Mouse (Mus musculus): ENCODE data around the gene Crhr1.

The Crhr1 gene

DNA sequence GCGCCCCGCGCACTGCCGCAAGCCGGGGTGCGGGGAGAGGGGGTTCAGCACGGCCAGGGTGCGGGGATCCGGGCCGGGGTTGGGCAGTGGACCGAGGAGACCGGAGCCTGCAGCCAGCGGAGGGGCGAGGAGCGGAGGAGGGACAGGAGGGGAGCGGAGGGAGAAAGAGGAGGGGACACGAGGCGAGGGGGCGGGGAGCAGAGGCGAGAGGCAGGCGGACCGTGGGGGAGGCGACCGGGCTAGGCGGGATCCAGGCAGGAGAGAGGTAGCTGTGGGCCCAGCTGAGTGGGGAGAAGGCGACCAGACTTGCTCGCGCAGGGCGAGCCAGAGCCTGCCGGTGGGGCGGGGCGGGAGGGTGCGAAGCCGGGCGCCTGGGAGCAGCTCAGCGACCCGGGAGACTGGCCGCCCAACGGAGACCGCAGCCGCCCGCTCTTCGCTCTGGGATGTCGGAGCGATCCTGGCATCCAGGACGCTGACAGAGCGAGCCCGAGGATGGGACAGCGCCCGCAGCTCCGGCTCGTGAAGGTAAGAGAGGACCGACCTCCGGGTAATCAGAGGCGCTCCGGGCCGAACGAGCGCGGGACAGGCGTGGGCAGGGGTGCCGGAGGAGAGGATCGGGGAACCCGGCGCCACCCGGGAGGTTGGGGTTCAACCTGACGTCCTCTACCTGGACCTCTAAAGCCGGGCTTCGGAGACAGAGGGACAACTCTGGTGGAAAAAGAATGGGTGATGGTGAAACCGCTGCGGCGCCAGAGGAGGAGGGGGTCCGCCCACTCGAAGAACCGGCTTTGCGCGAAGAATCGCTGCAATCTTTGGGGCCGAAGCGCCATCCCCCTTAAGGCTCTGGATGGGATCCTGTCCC, at the start of gene Crhr1:
Gene Crhr1, plus strand, starts transcription at position 276 of the 862 bp plus-strand sequence.
- DNase-seq (ENCODE audit: low spot score): no peak

DNA sequence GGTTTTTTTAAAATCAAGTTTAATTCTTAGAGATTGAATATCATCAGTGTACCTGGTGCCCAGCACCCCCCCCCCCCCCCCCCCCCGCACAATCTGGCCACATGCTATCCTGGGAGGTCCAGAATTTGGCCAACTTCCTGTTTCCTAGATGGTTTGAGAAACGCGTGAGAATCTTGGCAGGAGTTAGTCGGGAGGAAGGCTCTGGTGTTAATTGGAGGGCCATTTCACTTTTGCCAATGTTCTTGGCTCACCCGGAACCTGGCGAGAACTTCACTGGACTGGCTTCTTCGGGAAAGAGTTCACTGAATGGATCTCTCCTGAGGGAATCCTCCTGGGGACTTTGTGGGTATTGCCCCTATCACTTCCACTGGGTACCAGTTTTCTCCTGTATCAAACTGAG, 49.4 kb upstream of the Crhr1 start:
- DNase-seq (ENCODE audit: low spot score): no peak

DNA sequence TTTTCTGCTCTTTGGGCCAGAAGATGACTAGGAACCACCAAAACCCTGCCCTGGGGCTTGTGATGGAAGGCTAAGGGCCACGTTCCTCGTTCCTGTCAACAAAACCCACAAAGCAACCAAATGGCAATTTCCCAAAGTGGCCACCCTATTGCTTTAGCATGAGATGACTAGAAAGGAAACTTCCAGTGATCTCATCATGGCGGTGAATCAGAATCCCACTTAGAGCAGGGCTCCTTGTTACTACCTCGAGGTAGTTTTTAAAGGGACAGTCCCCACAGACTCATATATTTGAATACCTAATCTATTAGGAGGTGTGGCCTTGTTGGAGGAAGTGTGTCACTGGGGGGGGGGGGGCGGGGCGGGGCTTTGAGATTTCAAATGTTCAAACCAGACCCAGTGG, 48.9 kb upstream of the Crhr1 start:
- DNase-seq (ENCODE audit: low spot score): no peak

DNA sequence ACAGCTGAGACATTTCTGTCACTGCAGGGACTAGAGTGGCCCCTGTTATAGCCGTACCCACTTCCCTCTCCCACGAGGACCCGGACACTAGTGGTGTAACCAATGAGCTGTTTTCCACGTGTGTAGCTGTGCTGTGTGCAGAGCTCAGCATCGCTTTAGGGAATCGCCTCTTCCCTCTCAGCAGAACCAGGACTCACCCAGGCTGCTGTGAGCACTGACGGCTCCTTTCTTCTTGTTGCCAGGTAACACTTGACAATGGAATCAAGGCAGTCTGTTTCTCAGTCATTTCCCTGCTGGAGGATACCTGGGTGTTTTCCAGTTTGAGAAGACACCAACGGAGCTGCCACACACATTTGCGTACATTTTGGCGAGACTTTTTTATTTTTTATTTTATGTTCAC, 44.1 kb upstream of the Crhr1 start:
- DNase-seq (ENCODE audit: low spot score): no peak

DNA sequence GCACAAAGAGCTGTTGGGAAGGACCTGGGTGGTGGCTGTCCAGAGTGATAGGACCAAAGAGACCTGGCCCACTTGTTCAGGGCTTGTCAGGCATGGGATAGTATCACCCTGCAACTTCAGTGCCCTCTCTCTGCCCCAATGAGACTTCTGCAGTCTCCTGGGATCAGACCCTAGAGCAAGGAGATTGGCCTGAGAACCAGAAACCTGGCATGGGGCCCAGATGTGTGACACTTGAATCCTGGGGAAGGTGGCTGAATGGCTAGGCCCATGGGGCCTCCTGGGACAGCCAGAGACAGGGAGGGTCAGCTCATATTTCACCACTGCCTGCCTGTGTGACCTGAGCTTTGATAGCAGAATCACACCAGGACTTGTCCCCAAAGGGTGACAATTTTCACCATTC, 41.9 kb upstream of the Crhr1 start:
- no peak for DNase-seq (ENCODE audit: low spot score)

DNA sequence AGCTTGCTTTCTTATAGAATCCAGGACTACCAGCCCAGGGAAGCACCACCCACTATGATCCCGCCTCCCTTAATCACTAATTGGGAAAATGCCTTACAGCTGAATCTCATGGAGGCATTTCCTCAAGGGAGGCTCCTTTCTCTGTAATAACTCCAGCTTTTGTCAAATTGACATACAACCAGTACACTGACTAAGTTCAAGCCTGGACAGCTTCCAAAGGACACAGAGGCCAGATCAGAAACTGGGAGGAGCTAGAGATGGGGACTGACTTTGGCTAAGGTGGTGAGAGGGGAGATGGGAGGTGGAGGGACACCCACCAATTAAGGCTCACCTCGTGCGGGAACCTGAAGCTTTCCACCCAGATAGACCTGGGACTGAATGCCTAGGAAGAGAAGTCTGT, 37.5 kb upstream of the Crhr1 start:
- DNase-seq (ENCODE audit: low spot score): no peak

DNA sequence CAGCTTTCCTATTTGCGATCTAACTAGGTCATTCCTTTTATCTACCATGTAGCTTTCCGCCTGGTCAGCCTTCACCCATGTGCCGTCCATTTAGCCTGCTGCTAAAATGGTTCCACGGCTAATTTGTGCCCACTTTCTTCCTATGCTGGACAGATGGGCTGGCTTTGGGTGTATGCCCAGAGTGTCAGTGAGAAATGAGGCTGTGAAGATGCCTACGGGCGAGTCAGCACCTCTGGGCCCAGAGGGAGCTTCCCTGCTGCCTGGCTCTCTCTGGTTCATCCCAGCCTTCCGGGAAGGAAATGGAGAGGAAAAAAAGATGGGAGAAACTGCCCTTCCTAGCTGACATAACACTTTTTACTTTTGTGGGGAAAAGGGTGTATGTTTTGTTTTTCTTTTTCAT, 36.1 kb upstream of the Crhr1 start:
- DNase-seq (ENCODE audit: low spot score): no peak

DNA sequence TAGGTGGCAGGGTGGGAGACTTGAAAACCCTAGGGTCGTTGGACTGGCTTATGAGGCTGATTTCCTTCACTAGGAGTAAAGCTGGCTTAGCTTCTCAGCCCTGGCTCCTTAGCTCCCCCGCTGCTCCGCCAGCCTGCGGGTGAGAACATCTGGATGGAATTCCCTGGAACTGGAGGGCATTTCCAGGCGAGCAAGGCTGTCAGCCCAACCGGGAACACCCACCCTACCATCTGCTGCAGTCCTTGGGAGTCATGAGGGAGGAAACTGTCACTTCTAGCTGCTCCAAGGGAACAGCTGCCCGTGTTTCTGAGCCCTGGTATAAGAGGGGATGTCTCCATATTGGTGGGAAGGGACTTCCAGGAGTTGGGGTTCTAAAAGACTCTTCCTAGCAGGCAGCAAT, 33.1 kb upstream of the Crhr1 start:
- DNase-seq (ENCODE audit: low spot score): peak; percentile 38

DNA sequence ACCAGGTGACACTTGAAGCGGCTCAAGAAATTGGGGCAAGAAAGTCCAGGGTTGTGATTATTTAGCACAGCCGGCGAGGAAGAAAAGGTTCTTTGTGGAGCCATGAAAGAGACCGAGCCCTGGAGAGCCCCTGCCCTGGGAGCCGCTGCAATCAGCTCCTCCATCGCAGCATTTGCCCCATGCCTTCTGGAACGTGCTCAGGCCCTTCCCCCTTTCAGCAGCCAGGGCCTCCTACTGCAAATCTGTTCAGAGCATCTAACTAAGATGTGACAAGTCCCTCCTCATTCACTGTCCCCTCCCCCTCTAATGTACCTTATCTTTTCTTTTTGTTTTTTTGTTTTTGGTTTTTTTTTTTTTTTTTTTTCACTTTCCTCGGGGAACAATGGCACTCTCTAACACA, 30.0 kb upstream of the Crhr1 start:
- no peak for DNase-seq (ENCODE audit: low spot score)

DNA sequence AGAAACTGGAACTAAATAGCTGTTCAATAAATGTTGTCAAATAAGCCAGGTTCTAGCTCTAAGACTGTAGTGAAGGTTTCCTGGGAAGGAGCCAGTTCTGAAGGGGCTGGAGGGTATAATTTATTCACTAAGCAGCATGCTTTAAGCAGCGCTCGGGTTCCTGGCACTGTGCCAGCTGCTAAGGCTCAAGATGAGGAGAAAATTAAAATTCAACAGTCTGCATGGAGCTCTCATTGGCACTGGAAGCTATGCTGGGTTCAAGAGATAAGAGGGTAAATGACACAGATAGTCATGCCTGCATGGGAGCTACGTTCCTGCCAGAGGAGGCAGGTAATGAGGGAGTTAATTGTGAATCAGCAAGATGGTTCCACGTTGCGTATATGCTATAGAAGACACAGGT, 26.3 kb upstream of the Crhr1 start:
- DNase-seq (ENCODE audit: low spot score): peak; percentile 21

DNA sequence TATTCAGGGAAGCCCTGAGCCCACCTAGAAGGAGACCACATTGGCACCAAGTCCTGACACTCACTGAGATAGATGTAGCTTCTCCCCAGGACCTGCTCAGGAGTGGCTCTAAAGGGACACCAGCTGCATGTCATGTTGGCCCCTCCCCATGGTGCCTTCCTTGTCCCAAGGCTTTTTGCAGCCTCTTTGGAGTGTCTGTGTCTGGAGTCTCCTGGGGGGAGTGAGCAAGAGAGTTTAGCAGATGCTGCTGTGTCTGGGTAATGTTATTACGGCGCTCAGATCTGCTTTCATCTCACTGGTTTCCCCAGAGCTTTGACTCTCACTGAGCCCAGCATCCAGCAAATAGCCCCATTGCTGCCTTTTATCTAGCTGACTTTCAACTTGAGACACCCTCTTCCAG, 25.7 kb upstream of the Crhr1 start:
- no peak for DNase-seq (ENCODE audit: low spot score)

DNA sequence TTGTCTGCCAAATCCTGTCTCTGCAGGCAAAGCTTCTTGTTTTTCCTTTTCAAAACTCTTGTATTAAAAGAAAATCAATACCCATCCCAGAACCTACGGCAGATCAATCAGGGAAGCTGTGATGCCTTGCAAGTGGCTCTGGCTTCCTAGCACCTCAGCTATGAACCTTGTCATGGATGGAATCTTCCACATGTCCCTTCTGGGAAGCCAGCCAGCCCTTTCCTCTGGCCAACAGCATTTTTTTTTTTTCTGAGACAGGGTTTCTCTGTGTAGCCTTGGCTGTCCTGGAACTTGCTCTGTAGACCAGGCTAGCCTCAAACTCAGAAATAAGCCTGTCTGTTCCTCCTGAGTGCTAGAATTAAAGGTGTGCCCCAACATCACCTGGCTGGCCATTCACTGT, 22.3 kb upstream of the Crhr1 start:
- no peak for DNase-seq (ENCODE audit: low spot score)

DNA sequence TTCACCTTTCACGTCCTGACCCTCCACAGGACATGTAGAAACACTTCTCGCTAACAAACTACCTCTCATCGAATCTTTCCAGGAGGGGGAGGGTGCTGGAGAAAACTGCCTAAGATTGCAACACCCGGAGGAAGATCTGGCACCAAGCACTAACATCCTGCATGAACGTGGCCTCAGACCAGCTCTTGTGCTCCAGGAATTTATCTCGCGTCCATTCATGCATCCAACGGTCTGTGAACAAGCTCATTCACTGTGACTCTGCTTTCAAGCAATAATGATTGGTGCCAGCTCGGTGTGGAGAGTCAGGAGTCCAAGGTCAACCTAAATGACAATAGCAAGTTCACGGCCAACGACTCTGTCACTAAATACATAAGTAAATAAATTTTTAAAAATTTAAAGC, 20.8 kb upstream of the Crhr1 start:
- DNase-seq (ENCODE audit: low spot score): no peak

DNA sequence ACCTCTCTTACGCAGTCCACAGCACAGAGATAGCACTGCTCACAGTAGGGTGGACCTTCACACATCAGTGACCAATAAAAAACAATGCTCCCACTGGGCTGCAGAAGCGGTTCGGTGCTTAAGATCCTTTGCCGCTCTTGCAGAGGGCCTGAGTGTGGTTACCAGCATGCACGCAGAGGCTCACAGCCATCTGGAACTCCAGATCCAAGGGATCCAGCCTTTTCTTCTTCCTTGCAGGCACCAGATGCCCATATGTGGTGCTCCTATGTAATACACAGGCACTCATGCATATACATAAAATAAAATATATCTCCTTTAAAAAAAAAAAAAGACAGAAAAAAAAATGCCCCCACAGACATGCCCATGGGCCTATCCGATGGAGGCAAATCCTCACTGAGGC, 19.0 kb upstream of the Crhr1 start:
- no peak for DNase-seq (ENCODE audit: low spot score)

DNA sequence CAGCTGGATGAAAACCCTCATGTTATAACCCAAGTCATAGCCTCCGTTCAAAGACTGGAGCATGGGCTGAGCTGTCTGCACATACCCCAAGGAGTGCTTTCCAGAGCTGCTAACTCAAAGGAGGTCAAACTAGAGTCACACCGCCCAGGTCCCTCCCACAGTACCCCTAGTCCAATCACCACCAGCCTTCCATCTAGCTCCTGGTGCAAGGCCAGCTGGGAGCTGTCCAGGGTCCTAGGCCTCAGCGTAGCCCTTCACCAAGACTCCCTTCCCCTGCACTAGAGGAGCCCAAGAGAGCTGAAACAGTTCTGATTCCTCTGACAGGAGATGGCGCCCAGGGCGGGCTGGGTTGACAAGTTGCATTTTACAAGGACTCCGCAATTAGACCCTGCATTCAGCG, 18.0 kb upstream of the Crhr1 start:
- no peak for DNase-seq (ENCODE audit: low spot score)

DNA sequence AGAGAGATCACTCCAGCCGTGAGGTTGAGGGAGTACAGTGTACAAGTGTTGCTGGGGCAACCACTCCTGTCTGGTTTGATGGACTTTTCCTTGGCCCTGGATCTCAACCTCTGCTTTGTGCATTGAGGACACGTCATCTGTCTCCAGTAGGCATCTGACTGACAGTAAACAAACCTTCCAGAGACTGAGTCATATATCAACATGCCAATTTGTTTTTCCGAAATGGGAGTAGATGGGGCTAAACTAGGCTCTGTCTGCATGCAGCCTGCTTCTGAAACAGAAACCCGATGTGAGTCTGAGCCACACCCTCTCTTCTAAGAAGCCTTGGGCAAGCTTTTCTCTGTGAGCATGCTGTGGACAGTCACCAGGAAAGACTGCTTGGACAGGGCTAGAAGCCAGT, 14.3 kb upstream of the Crhr1 start:
- no peak for DNase-seq (ENCODE audit: low spot score)

DNA sequence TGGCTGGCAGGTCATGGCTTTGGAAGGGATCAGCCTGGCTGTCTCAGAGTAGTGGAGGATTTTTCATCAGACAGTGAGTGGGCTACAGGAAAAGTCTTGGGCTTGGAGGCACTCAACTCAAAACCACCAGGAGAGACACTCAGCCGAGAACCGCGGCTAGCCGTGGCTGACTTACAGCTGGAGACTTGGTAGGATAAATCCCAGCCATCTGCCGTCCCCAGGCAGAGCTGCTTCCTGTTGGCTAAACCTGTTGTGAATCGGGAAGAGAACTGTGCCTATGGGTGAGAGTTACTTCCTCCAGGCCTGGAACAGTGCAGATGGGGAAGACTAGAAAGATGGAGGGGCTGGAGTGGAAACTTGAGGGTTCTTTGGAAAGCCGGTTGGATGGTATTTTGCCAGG, 9.7 kb upstream of the Crhr1 start:
- no peak for DNase-seq (ENCODE audit: low spot score)

DNA sequence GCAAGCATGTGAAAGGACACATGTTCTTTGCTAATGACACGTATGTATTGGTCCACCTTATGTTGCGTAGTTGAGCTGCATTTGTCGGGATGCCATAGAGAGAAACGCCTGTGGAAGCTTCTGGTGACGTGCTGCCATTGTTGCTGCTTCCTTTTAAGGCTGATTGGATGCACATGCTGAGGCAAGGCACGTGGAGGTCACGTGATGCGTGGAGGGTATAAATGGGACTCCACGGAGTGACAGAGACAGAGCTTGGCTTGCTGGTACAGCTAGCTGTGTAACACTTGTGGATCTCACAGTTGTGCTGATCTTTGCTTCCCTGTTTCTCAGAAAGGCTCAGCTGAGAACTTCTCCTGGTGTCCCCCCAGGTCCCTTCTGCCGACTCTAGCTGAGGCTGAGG, 9.2 kb upstream of the Crhr1 start:
- no peak for DNase-seq (ENCODE audit: low spot score)

DNA sequence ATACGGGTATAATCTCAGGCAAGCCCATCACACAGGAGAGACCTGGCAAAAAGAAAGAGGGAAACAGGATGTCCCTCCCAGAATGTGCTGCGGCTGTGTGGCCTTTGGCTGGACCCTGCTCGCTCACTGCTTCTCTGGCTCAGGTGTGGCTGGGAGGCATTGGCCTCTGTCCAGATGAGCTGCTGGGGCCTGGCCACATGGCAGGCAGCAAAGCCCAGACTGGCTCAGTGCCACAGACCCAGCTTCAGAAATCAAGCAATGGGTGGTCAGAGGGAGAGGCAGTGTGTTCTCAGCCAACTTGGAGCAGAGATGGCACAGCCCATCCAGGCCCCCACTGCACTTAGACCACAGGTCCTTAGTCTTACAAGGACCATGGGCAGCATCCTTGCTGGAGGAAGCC, 8.1 kb upstream of the Crhr1 start:
- DNase-seq (ENCODE audit: low spot score): no peak

DNA sequence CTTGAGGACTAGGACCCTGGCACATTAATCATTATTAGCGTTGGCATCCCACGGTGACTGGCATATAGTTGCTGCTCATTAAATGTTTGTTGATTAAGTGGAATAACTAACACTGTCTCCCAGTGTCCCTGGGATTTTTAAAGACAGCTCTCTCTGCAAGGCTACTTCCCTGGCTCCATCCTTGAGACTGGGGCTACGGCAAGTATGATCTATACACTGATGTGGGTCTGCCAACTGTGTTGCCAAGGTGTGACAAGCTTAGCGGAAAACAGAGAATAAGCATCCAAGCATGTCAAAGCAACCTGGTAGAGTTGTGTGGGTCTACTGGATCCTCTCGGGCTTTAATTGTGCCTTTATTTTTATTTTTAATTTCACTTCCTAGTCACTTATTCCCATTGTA, 3.2 kb upstream of the Crhr1 start:
- no peak for DNase-seq (ENCODE audit: low spot score)

DNA sequence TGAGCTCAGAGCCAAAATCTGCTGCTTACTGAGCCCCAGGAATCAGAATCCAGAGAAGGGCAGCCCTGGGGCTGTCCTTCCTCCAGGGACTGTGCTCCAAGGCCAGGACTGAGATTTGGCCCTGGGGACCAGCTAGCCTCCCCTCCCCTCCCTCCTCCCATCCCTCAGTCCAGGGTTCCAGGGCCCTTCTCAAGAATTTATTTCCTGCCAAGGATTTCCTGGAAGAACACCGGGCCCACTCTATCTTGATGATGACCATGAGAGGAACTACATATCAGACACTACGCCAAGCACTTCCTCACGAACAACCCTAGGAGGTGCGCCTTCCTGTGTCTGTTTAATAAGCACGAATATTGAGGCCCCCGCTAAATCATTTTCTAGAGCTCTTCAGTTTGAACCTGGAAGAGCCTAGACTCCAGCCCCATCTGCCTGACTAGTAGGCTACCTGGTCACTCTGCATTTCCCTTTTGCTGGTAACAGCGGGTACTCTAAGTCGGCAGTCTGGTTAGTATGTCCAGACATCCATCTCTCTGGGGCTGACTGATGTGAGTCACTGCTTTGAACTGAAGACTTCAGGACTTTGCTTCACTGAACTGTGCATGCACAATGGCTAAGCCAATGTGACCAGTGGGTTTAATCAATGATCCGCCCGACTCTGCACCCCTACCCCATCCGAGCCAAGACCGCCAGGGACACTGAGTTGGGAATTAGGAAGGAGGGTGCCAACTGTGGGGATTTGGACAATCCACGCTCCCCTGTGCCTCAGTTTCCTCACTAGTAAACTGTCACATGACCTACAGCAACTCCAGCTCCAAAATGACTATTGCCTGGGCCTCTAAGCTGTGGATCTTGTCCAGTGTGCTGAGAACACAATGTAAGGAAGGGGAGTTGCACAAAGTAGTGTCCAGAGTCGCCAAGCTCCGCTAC, 1.7 kb upstream of the Crhr1 start:
- DNase-seq (ENCODE audit: low spot score): no peak

DNA sequence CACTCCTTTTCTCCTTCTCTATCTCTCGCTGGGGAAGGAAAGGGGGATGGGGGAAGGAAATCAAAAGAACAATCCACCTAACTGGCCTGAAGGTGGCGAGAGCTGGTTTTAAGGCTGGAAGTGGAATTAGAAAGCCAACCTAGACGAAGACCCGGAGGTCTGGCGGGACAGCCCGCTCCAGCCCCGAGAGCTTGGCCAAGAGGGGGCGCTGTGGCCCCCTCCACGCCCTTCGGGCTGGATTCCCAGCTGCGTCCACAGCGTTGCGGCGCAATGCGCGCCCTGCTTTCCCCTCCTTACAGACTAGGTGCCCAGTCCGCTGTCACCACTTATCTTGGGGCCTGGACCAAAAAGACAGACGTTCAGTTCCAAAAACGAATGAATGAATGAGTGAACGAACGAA, 899 bp upstream of the Crhr1 start:
- DNase-seq (ENCODE audit: low spot score): peak; percentile 43

DNA sequence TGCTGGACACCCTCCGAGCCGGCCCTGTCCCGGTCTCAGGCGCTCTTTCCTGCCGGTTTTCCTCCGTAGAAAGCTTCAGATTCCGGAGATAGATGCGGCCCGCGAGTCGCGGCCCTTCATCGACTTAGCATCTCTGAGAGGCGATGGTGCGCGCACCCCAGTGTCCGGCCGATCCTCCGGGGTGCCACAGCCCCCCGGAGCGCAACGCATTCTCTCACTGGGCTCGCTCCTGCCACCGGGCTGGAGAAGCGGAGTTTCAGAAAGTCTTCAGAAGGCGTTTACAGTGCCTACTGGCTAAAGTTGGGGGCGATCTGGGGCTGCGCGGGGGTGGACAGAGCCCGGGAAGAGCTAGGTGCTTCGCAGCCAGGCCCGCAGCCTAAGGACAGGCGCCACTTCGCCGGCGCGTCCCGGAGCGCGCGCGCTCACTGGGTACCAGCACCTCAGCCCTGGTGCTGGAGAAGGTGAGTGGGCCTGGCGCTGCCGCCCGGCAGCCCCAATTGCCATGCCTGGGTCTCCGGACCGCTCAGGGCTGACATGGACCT, 858 bp downstream of the Crhr1 start:
- no peak for DNase-seq (ENCODE audit: low spot score)

Measured in left cerebral cortex, adult 11 months (tissue).